Mouse (Mus musculus): ENCODE measurements around the gene Zfp385c. TPM values are rescaled to one million over a fixed set of nuclear protein-coding genes. Genes with fewer than 3 reads are reported as not detected.

Gene Zfp385c
- polyA plus RNA-seq, 1 experiment from 2014 or later = 0.08 TPM

GRCm38 (mm10) chr11:100702906-100703305 is 10.7 kb upstream of the Zfp385c start:
- no peak for ATAC-seq (ENCODE audit: low FRiP score)
- Histone ChIP-seq H3K9ac (ENCODE audit: low read depth, low read length) (no peak overlapping the region), H3K27me3 (ENCODE audit: control insufficient read depth, insufficient read depth, low read length) (no peaks in the 10 kb centered on the region), H3K4me1 (replicated peaks; ENCODE audit: control insufficient read depth, insufficient read depth, low read length) (no peaks in the 10 kb centered on the region), H3K27ac (ENCODE audit: low read depth, low read length) (no peak overlapping the region), H3K4me2 (replicated peaks; ENCODE audit: low read depth, low read length) (no peak overlapping the region), H3K4me3 (ENCODE audit: low read depth, low read length) (no peak overlapping the region), H3K9me3 (ENCODE audit: control insufficient read depth, low read length) (no peaks in the 10 kb centered on the region), H3K36me3 (ENCODE audit: control insufficient read depth, insufficient read depth, low read length) (peaks cover 3% of the 10 kb centered on the region; the same call in 1 of the 2 replicates)
- DNase-seq (ENCODE audit: low spot score) = no peak
- WGBS = 43% methylated on average over 7 of the region's 7 CpGs

GRCm38 (mm10) chr11:100702081-100702851 is 10.0 kb upstream of the Zfp385c start:
- Histone ChIP-seq H3K4me2 (replicated peaks; ENCODE audit: low read depth, low read length) (no peak overlapping the region), H3K9me3 (ENCODE audit: control insufficient read depth, low read length) (no peaks in the 10 kb centered on the region), H3K36me3 (ENCODE audit: control insufficient read depth, insufficient read depth, low read length) (peaks cover 3% of the 10 kb centered on the region; the same call in 1 of the 2 replicates), H3K4me3 (ENCODE audit: low read depth, low read length) (no peak overlapping the region), H3K9ac (ENCODE audit: low read depth, low read length) (no peak overlapping the region), H3K27me3 (ENCODE audit: control insufficient read depth, insufficient read depth, low read length) (no peaks in the 10 kb centered on the region), H3K27ac (ENCODE audit: low read depth, low read length) (no peak overlapping the region), H3K4me1 (replicated peaks; ENCODE audit: control insufficient read depth, insufficient read depth, low read length) (no peaks in the 10 kb centered on the region)
- peak; percentile 86 for DNase-seq (ENCODE audit: low spot score)
- WGBS = 39% methylated on average over 19 of the region's 19 CpGs
- no peak for ATAC-seq (ENCODE audit: low FRiP score)

DNA sequence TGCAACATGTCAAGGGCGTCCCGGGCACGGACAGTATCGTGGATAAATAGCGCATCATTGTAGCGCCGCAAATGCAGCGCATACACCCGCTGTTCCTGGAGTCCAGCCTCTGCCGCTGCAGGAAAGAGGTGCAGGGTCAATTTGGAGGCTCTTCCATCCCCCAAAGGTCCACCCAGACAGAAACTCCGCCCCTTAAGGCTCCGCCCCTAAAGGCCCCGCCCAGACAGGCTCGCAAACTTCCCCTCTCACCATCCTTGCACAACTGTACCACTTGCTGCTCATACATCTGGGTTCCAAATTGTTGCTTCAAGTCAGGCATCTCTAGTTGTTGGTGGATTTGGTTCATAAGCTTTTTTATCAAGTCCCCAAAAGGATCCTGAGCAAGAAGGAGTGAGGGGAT is 9.0 kb upstream of the Zfp385c start:
- WGBS = 2% methylated on average over 14 of the region's 14 CpGs
- Histone ChIP-seq H3K27me3 (ENCODE audit: control insufficient read depth, insufficient read depth, low read length) (no peaks in the 10 kb centered on the region), H3K36me3 (ENCODE audit: control insufficient read depth, insufficient read depth, low read length) (peaks cover under 1% of the 10 kb centered on the region; the same call in 1 of the 2 replicates), H3K4me3 (ENCODE audit: low read depth, low read length) (0 out of 2 replicates have a peak overlapping the region, but pooled peaks have one; percentile 4), H3K27ac (ENCODE audit: low read depth, low read length) (no peak overlapping the region), H3K4me2 (replicated peaks; ENCODE audit: low read depth, low read length) (peak overlapping the region; percentile 19), H3K9me3 (ENCODE audit: control insufficient read depth, low read length) (no peaks in the 10 kb centered on the region), H3K4me1 (replicated peaks; ENCODE audit: control insufficient read depth, insufficient read depth, low read length) (no peaks in the 10 kb centered on the region), H3K9ac (ENCODE audit: low read depth, low read length) (0 out of 2 replicates have a peak overlapping the region, but pooled peaks have one; percentile 45)
- ATAC-seq (ENCODE audit: low FRiP score) (no peak), DNase-seq (ENCODE audit: low spot score) (peak; percentile 50)

DNA sequence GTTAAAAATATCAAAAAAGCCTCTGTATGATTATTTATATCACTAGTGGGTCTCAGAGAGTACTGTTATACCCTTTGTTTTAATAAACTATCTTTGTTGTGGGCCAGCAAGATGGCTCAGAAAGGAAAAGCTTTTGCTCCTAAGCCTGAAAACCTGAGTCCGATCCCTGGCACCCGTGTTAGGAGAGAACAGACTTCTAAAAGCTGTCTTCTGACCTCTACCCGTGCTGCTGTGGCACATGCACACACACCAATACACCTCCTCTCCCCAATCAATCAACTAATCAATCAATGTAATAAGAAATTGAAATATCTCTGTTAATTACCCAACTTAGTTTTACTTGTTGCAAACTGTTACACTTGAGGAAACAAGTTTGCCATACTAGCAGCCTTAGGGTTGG is 8.5 kb upstream of the Zfp385c start:
- no peak for ATAC-seq (ENCODE audit: low FRiP score)
- no peak overlapping the region for H3K4me3 ChIP-seq (ENCODE audit: low read depth, low read length)
- no peak overlapping the region for H3K4me2 ChIP-seq (replicated peaks; ENCODE audit: low read depth, low read length)
- H3K27ac ChIP-seq (ENCODE audit: low read depth, low read length) = no peak overlapping the region
- no peaks in the 10 kb centered on the region for H3K9me3 ChIP-seq (ENCODE audit: control insufficient read depth, low read length)
- no peak for DNase-seq (ENCODE audit: low spot score)
- no peaks in the 10 kb centered on the region for H3K27me3 ChIP-seq (ENCODE audit: control insufficient read depth, insufficient read depth, low read length)
- H3K9ac ChIP-seq (ENCODE audit: low read depth, low read length) = no peak overlapping the region
- 76% methylated on average over 3 of the region's 3 CpGs for WGBS
- H3K4me1 ChIP-seq (replicated peaks; ENCODE audit: control insufficient read depth, insufficient read depth, low read length) = no peaks in the 10 kb centered on the region
- H3K36me3 ChIP-seq (ENCODE audit: control insufficient read depth, insufficient read depth, low read length) = no peaks in the 10 kb centered on the region

DNA sequence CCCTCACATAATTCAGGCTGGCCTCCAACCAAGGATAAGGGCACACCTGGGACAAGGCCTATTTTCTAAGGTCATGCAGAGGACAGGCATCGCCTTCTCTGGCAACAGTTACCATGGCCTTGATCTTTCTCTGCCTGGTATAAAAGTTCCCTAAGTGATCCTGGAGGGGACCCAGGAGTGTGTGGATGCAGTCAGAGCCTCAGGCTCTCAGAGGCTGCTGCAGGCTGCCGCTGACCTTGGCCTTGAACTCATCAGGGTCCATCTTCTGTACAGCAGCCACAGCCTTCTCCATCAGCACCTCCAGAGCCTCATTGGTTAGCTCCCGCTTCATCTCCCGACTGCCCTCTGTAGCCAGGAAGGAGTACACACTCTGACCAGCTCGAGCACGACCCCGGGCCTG is 5.7 kb upstream of the Zfp385c start:
- DNase-seq (ENCODE audit: low spot score) (no peak), ATAC-seq (ENCODE audit: low FRiP score) (no peak)
- Histone ChIP-seq H3K4me2 (replicated peaks; ENCODE audit: low read depth, low read length) (no peak overlapping the region), H3K27me3 (ENCODE audit: control insufficient read depth, insufficient read depth, low read length) (no peaks in the 10 kb centered on the region), H3K9ac (ENCODE audit: low read depth, low read length) (no peak overlapping the region), H3K9me3 (ENCODE audit: control insufficient read depth, low read length) (no peaks in the 10 kb centered on the region), H3K4me3 (ENCODE audit: low read depth, low read length) (no peak overlapping the region), H3K36me3 (ENCODE audit: control insufficient read depth, insufficient read depth, low read length) (no peaks in the 10 kb centered on the region), H3K27ac (ENCODE audit: low read depth, low read length) (no peak overlapping the region), H3K4me1 (replicated peaks; ENCODE audit: control insufficient read depth, insufficient read depth, low read length) (no peaks in the 10 kb centered on the region; the same call in 1 of the 2 replicates)
- 79% methylated on average over 7 of the region's 7 CpGs for WGBS

- ATAC-seq (ENCODE audit: low FRiP score) (no peak), DNase-seq (ENCODE audit: low spot score) (peak; percentile 87)
- H3K9me3 ChIP-seq (ENCODE audit: control insufficient read depth, low read length) = no peaks in the 10 kb centered on the region
- no peak overlapping the region for H3K4me2 ChIP-seq (replicated peaks; ENCODE audit: low read depth, low read length)
- no peak overlapping the region for H3K9ac ChIP-seq (ENCODE audit: low read depth, low read length)
- WGBS = 43% methylated on average over 5 of the region's 5 CpGs
- H3K4me3 ChIP-seq (ENCODE audit: low read depth, low read length) = no peak overlapping the region
- H3K36me3 ChIP-seq (ENCODE audit: control insufficient read depth, insufficient read depth, low read length) = no peaks in the 10 kb centered on the region
- peaks cover 3% of the 10 kb centered on the region; the same call in 1 of the 2 replicates for H3K4me1 ChIP-seq (replicated peaks; ENCODE audit: control insufficient read depth, insufficient read depth, low read length)
- H3K27me3 ChIP-seq (ENCODE audit: control insufficient read depth, insufficient read depth, low read length) = peaks cover 9% of the 10 kb centered on the region; the same call in 1 of the 2 replicates
- no peak overlapping the region for H3K27ac ChIP-seq (ENCODE audit: low read depth, low read length)
Measured at GRCm38 (mm10) chr11:100694926-100695325, 2.7 kb upstream of the Zfp385c start.

DNA sequence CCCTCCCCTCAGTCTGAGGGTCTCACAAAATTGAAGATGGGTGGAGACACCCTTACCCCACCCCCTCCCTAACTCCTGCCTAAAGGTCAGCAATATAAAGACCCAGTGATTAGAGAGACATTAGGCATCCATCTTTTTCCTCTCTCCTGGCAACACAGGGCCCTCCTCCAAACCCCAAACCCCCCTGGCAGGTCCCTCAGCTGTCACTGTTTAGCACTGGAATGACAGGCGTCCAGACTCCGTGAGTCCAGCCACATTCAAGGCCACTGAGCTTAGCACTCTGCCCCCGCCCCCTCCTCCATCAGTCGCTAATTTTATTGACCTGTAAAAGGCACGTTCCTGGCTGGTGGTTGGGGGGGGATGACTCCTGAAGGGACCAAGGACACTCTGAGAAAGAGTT is 899 bp upstream of the Zfp385c start:
- H3K4me3 ChIP-seq (ENCODE audit: low read depth, low read length) = no peak overlapping the region
- H3K4me2 ChIP-seq (replicated peaks; ENCODE audit: low read depth, low read length) = no peak overlapping the region
- DNase-seq (ENCODE audit: low spot score) (no peak), ATAC-seq (ENCODE audit: low FRiP score) (no peak)
- H3K4me1 ChIP-seq (replicated peaks; ENCODE audit: control insufficient read depth, insufficient read depth, low read length) = peaks cover 3% of the 10 kb centered on the region; the same call in 1 of the 2 replicates
- 31% methylated on average over 5 of the region's 5 CpGs for WGBS
- no peak overlapping the region for H3K9ac ChIP-seq (ENCODE audit: low read depth, low read length)
- no peaks in the 10 kb centered on the region for H3K9me3 ChIP-seq (ENCODE audit: control insufficient read depth, low read length)
- H3K36me3 ChIP-seq (ENCODE audit: control insufficient read depth, insufficient read depth, low read length) = no peaks in the 10 kb centered on the region
- H3K27me3 ChIP-seq (ENCODE audit: control insufficient read depth, insufficient read depth, low read length) = peaks cover 9% of the 10 kb centered on the region; the same call in 1 of the 2 replicates
- H3K27ac ChIP-seq (ENCODE audit: low read depth, low read length) = no peak overlapping the region

- H3K4me1 ChIP-seq (replicated peaks; ENCODE audit: control insufficient read depth, insufficient read depth, low read length) = peaks cover 3% of the 10 kb centered on the region; the same call in 1 of the 2 replicates
- H3K27me3 ChIP-seq (ENCODE audit: control insufficient read depth, insufficient read depth, low read length) = peaks cover 9% of the 10 kb centered on the region; the same call in 1 of the 2 replicates
- no peak overlapping the region for H3K4me3 ChIP-seq (ENCODE audit: low read depth, low read length)
- no peaks in the 10 kb centered on the region for H3K36me3 ChIP-seq (ENCODE audit: control insufficient read depth, insufficient read depth, low read length)
- H3K9me3 ChIP-seq (ENCODE audit: control insufficient read depth, low read length) = no peaks in the 10 kb centered on the region
- DNase-seq (ENCODE audit: low spot score) = no peak
- no peak overlapping the region for H3K4me2 ChIP-seq (replicated peaks; ENCODE audit: low read depth, low read length)
- H3K9ac ChIP-seq (ENCODE audit: low read depth, low read length) = no peak overlapping the region
- H3K27ac ChIP-seq (ENCODE audit: low read depth, low read length) = no peak overlapping the region
- no peak for ATAC-seq (ENCODE audit: low FRiP score)
- WGBS = 71% methylated on average over 7 of the region's 7 CpGs
Measured at GRCm38 (mm10) chr11:100690389-100690788, 1.9 kb downstream of the Zfp385c start.

DNA sequence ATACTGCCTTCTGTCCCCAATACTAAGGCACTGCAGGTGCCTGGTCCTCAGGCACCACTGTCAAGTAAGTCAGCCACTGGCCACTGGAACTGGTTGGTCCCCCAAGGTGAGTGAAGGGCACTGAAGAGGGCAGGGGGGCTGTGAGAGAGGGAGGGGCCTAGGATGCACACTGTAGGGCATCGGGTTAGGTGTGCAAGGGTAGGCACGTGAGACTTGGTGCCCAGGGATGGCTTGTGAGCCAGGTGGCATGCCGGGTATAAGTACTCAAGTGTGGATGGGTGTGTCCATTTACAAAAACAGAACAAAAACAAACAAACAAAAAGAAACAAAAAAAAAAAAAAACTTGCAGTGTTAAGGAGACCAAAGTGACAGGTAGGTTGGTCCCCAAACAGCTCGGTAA is 3.8 kb downstream of the Zfp385c start:
- H3K9me3 ChIP-seq (ENCODE audit: control insufficient read depth, low read length) = no peaks in the 10 kb centered on the region
- 77% methylated on average over 4 of the region's 4 CpGs for WGBS
- H3K36me3 ChIP-seq (ENCODE audit: control insufficient read depth, insufficient read depth, low read length) = no peaks in the 10 kb centered on the region
- ATAC-seq (ENCODE audit: low FRiP score) = no peak
- H3K4me2 ChIP-seq (replicated peaks; ENCODE audit: low read depth, low read length) = no peak overlapping the region
- no peak overlapping the region for H3K27ac ChIP-seq (ENCODE audit: low read depth, low read length)
- DNase-seq (ENCODE audit: low spot score) = no peak
- H3K4me3 ChIP-seq (ENCODE audit: low read depth, low read length) = no peak overlapping the region
- no peak overlapping the region for H3K9ac ChIP-seq (ENCODE audit: low read depth, low read length)
- peaks cover 3% of the 10 kb centered on the region; the same call in 1 of the 2 replicates for H3K4me1 ChIP-seq (replicated peaks; ENCODE audit: control insufficient read depth, insufficient read depth, low read length)
- H3K27me3 ChIP-seq (ENCODE audit: control insufficient read depth, insufficient read depth, low read length) = peaks cover 9% of the 10 kb centered on the region; the same call in 1 of the 2 replicates
